Mouse (Mus musculus) 3134 (cell line): ENCODE results near the gene Pknox2.
A peak's percentile ranks its signal among the peaks of the same experiment; 100 is the strongest.

Source experiments
- DNase-seq: peaks from one replicate; pipeline ENCODE4 v3.0.0-alpha.2; 2011; ENCODE audit warnings: low spot score; ENCODE audit not compliant: insufficient read length; ENCODE audit errors: extremely low read depth

Pknox2 gene

DNA sequence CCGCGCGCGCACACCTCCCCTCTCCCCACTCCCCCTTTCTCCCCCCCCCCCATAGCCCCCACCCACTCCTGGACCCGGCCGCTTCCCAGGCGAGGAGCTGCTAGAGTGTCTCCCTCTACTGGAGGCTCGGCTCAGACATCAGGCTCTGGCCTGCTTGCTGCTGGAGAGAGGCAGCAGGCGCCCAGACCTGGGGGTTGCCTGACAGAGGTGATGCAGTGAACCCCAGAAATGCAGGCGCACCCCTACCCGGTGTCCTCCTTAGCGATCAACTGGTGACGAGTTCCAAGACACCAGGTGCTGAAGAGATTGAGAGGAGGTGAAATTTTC lies at the start of gene Pknox2:
TSS of gene Pknox2 (minus strand) at position 49 of the 327 bp plus-strand sequence.
- no peak for DNase-seq

DNA sequence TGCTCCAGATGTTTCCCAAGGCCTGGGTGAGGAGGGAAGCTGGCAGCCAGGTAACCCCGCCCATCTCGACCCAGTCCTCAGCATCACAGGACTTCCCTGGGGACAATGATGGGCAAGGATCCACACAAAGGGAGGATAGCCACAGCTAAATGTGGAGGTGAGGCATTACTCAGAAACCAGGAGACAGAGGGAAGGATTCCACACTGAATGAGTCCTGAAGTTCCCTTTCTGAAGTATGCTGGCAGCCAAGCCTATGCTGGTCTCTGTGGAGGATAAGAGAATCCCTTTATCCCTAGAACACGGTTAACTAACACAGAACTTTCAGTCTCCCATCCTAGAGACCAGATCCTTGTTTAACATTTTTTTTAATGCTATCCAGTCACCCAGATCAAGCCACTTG lies 40.8 kb upstream of the Pknox2 start:
- DNase-seq = no peak

DNA sequence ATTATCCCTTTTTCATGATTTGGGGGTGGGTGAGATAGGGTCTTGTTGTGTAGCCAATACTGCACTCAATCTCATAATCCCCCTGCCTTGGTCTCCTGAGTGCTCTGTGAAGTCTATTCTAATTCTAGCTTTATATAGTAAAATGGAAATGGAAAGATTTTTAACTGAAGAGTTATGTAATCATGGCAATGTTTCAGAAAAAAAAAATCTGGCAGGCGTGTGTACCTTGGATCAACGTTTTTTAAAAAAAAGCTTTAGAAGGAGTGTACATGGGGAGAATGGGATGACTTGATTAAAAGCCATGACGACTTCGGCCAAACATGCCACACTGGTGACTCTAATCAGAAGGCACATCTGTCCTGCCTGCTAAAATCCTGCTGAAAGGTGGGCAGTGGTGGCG lies 40.2 kb upstream of the Pknox2 start:
- no peak for DNase-seq

DNA sequence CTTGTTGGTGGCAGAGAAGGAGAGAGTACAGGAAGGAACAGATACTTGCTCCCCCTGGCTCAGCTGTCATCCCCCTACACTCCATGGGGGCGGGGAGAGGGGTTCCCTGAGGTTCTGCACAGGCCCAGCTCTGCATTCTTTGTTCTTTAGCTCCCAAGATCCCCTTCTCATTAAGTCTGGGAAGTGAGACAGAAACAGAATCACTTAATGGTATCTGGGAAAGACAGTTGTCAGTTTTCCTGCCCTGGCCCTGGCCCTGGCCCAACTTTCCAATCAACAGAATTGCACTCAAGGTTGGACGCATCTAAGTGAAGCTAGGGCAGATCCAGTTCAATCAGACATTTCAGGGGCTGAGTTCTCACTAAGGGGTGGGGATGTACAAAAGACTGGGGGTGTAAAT lies 36.0 kb upstream of the Pknox2 start:
- DNase-seq = no peak

DNA sequence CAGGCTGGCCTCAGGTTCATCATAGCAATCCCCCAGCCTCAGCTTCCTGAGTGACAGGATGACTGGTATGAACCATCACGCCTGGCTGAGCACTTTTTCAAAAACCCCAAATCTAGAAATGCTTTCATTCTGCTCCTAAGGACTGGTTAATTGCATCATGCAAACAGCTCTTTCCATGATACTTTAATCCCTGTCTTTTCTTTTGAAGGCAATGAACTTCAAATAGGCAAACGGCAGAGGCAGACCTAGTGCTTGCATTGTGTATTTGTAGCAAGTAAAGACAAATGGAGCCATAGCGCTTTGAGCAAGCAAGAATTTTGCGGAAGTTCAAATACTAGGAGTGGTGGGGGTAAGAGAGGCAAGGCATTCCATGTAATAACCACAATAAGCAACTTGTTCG lies 34.4 kb upstream of the Pknox2 start:
- no peak for DNase-seq

DNA sequence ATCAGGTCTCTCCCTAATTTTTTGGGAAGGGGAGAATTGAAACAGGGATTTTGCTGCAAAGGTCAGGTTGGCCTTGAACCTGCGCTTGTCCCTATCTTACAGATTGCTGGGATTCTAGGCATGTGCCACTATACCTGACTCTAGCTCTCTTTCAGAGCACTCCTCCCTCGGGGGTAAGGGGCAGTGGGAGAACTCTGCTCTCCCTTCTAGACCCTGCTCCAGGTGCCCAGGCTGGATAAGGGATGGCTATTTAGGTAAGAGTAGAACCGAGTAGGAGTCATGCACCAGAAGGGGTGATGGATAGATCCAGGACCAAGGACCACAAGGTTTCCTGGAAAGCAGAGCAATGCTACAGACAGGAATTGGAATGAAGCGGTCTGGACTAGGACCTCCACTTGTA lies 32.4 kb upstream of the Pknox2 start:
- DNase-seq = no peak

DNA sequence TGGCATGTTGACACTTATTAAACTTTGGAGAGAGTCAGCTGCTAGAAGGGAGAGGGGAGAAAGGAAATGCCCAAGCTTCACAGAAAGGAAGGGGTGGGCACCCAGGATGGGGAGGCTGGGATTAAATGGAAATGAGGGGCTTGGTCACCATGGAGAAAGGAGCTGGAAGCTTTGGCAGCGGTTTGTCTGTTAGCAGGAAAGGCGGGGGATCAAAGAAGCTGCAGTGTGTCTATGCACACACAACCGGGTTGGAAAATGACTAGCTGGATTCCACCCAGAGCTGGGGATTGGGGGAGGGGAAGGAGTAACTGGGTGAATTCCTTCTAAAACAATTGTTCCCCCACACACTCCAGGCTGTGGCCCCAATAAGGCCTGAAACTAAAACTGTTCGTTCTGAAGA lies 31.7 kb upstream of the Pknox2 start:
- DNase-seq = no peak

DNA sequence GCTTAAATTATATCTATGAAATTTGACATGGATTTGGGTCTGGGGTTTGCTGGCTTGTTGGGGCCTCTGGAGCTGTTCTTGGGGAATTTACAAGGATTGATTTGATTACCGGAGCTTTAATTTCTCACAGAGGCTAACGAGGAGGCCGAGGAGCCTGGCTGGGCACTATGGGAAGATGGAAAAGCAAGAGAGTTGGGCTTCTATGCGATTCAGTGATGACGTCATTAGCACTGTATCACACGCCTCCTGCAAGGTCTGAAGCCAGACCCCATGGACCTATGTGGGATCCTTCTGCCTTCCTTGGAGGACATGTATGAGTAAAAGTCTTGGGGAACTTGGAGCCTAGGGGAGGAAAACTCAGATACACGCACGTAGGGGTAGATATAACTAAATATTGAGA lies 30.3 kb upstream of the Pknox2 start:
- DNase-seq = no peak

DNA sequence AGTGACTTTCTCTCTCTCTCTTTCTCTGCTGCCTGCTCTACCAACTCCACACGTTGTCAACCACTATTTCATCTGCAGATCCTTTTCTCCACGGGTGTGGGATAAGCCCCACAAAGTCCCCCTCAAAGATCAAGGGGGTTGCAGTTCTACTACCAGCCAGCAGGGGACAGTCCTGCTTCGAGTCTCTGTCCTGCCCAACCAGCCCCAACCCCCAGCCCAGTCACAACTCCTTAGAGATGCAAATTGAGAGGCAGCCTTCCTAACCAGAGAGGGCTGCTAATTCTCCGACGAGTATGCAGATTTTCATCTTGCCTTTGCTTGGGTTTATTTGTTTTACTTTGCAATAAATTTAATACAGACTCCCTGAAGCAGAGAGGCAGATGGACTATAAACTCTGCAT lies 29.9 kb upstream of the Pknox2 start:
- peak; percentile 16 for DNase-seq

DNA sequence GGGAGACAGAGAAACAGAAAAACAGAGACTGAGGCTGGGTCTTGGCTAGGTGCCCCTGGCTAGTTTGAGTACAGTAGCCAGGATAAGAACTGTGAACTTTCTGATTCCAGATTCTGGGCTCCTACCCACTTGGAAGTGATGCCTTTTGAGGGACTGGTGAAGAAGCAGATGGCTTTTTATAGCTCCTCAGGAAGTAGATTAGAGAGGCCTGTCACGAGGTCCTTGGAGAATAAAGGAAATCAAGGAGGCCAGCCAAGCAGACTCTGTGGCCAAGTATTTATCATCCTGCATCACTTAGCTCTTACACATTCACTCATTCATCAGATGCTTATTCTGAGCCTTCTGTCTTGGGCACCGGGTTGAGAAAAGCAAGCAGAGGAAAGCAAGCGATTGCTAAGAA lies 28.8 kb upstream of the Pknox2 start:
- no peak for DNase-seq

DNA sequence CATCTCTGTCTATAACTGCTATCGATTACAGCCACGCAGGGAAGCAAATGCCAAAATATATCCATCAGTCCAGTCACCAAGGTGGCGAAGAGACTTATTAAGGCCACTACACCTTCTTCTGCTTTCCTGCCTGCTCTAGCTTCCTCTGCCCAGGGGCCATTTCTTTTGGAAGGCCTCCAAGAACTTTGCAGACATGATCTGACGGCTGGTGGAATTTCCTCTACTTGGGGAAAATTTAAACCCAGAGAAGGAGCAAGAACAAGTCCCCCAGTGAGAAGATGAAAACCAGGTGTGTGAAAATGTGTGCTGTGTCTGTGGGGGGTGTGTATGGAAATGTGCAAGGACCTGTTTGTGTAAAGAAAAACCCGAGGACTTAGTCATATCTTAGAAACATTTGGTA lies 26.2 kb upstream of the Pknox2 start:
- no peak for DNase-seq

DNA sequence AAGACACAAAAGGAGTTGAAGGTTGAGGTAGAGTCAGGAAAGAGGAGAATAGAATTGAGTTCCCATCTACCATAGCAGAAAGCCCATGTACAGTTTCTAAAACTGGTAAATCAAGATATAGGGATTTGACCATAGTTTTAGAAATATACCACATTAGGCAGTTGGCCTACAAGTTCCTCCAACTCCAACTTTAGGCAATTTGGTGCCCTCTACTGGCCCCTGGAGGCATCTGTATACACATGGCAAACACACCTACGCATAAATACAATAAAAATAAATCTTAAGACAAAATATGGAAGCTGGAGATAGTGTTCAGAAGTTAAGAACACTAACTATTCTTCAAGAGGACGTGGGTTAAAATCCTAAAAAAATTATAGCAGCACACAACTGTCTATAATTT lies 19.7 kb upstream of the Pknox2 start:
- no peak for DNase-seq

DNA sequence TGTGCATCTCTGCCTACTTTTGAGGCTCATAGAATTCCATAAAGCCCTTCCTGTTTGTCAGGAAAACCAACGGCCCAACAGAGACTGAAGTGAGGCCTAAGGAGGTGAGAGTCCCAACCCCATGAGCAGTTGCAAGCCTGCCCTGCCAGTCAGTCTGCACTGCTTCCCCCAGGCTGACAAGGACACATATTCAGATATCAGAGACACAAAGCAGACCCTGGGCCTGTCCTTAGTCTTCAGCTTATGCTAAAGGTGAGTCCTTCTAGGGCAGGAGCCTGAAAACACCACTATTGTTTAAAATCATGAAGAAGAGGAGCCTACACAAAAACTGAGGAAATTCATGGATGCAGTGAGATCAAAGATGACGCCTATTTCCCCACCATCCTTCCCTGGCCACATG lies 13.5 kb upstream of the Pknox2 start:
- DNase-seq = no peak

DNA sequence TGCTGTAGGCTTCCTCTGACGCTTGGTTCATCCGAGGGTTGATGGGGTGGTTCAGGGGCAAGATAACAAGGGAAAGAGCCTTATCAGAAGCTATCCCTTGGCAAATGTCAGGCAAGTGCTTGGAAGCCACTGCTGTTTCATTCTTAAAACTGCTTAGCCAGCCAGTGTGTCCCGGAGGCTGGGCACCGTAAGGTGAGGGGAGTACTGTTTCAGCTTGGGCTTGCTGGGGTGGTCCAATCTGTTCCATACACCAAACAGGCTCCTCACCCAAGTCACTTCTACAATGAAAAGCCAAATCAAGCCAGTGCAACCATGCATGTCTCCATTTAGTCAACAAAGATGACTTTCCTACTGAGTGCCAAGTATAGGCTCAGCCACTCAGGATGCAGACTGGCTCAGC lies 679 bp upstream of the Pknox2 start:
- DNase-seq = no peak

DNA sequence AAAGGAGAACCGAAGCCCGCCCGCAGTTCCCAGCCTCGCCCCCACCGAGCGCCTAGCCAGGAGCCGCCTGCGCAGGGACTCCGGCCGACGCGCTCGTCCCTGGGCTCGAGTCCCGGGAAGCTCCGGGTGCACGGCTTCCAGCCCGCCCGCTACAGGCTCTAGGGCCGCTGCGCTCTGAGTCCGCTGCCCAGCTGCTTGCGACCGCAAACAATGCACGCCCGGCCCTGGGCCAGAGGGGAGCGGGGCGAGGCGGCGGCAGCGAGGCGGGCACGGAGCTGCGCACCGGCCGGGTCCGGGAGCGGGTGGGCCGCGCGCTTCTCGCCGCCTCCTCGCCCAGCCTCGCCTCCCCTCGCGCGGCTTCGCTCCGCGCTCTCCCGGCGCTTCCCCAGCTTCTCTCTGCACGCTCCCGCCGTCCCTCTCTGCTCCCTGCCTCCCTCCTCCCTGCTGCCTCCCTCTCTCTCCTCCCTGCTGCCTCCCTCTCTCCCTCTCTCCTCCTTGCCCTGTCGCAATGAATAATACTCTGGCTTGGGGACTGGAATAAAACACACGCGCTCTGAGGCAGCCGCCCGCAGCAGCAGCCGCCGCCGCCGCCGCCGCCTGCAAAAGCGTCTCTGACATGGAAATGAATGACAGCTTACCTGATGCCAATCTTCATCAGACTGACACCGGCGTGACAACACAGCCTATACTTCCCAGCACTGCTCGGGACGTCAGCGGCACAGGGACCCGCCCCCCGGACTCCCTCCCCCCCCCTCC lies 426 bp downstream of the Pknox2 start:
- DNase-seq = peak; percentile 78

DNA sequence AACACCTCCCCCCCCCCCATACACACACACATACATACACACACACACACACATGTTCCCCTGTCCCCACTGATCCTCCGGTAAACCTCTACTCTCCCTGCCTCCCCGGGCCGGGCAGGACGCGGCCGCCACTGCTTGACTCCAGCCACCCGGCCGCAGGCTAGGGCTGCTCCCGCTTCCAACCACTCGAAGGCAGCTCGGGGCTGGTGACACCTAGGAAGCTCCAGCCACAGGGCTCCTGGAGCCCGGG lies 929 bp downstream of the Pknox2 start:
- DNase-seq = no peak

DNA sequence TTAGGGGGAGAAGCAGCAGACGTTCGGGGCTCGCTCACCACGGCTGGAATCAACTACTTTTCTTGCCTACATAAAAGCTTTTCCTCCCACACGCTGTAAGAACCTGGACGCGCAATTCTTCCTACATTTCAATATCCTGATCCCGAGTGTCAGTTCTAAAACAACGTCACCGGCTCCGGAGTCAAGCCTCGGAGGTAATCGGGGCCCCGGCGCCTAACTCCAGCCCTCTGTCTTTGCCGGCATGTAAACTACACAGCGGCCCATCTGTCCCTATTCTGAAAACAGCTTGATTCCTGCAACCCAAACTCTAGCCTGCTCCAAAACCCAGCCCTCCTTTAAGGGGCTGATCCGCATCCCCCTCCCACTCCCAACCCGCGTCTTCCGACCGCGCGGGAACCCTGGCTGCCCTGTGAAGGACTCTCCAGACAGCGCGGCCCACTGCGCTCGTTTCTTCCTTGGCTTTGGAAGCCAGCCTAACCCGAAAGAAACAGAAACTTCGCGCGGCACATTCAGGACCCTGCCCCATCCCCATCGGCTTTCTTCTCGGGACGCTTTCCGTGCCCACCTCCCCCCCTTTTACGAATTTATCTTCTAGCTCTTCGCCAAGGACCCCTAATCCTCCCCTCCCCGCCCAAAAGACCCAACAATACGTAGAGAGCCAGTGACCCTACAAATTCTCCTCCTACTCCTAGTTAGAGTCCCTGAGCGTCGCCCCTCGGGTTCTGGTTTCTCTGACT lies 1.4 kb downstream of the Pknox2 start:
- peak; percentile 51 for DNase-seq

DNA sequence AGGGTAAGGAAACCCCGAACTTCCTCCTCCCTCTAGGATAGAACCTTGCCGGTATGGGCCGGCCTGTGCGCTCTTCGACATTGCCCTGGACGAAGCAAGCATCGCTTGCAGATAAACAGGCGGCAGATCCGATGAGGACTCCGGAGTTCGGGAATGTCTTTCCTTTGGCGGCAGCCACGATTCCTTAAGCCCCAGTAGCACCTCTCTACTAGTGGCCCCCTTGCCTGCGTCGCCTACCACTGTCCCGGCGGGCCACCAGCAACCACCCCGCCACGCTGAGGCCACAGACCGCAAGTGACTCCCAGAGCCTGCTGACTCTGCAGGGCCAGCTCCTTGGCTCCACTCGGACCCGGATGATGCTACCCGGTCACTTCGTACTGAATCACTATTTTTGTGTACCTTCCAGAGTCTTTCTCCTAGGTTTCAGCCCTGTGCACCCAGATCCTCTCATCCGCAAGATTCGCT lies 2.0 kb downstream of the Pknox2 start:
- peak; percentile 56 for DNase-seq

DNA sequence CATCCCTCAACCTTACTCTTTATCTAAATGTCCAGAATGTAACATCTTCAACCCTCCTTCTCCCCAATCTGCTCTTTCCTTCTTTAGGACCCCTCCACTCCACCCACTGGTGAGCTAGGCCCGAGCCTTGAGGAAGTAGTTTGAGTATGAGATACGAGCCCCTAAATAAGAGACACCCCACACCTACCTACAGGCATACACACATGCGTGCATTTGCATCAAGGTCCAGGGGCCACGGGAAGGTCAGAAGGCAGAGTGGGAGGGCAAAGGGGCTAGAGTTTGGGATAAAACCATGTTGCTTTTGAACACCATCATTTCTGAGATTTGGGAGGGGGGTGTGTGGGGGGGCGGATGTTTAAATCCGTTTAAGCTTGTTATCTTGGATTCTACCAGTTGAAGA lies 2.5 kb downstream of the Pknox2 start:
- DNase-seq = no peak

DNA sequence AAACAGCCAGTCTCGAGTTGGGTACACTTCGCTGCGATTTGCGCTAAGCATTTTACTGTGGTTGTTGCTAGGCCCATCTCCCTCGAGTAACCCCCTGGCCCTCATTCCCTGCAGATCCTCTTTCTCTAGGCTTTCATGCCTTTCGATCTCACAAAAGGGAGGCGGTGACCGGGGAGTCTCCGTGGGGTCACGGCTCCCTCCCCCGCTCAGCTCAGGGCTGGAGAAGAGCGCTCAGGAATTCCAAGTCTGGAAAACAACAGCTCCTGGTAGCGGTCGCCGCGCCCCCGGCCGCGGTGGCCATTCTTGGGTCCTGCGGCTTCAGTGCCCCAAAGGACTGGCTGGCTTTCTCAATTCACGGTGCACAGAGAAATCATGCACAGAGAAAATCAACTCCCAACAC lies 3.0 kb downstream of the Pknox2 start:
- peak; percentile 14 for DNase-seq

DNA sequence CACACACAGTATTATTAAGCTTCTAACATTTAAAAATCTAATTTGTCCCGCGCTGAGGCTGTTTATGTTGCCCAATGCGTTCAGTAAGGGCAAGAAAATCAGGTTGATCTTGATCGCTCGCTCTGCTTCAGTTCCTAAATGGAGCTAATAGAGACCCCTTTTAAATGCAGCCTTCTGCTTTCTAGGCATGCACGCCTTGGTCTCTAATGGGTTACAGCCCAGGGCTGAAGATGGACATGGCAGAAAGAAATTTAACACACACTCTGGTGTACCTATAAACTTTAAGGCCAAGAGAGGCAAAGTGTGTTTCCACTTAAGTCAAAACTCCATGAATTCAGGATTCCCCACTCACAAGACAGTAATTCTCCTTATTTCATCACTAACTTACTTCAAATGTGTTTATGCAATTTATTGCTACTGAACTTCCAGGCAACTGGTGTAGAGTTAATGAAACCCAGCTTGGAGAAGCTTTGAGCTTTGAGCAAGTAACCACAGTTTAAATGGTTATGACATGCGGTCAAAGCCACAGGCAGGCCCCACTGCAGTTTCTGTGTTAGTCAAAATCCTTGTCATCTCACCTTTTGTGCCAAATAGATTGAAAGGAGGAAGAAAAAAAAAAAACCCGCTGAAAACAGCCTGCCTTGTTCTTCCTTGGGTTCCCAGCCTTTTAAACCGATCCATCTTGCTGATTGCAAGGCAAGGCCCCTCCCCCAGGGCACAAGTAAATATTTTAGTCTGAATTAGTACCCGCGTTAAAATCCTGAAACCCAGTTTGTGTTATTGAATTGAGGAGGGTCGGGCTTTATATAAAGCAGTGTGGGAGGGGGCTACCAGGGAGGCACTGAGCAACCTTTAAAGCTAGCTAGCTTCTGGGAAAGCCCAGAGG lies 3.9 kb downstream of the Pknox2 start:
- peak; percentile 11 for DNase-seq

DNA sequence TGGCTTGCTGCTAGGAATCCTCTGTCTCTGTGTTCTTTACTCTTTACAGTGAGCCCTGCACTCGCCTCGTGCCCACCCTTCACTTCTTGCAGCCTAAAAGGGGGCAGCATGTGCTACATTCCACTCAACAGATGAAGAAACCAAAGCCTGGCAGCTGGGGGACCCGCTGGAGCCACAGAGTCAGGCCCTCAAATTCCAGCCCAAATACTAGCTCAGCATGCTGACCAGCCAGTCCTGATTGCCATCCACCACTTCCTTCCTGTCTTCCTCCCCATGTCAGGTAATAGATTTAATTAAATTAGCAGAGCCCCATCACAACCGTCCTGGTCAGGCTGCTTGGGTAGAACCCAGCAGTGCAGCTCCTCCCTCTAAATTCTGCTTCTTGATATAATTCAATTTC lies 5.1 kb downstream of the Pknox2 start:
- DNase-seq = no peak
